Mouse (Mus musculus) spleen, adult 2 months (tissue): ENCODE measurements at regions not wholly inside any gene's neighbourhood (a gene's known extent, or its start where the extent isn't known, plus 50 kb on each side); places are given as distances from the start of the nearest gene placed in this dataset.

ENCODE experiments used
- DNase-seq, 2 experiments: peaks; one replicate each; pipeline versions ENCODE4 v3.0.0 to v3.0.0-alpha.2; 2012 to 2021; ENCODE audit warnings: low spot score in 2 of 2, low read depth in 1 of 2
- H3K27ac ChIP-seq: fragments of 200-500 bp; 2 replicates; pipeline ENCODE4 v1.5.1; 2012; ENCODE audit warnings: low read length, inconsistent platforms; ENCODE audit not compliant: insufficient read depth
- H3K27me3 ChIP-seq: fragments of 200-500 bp; 2 replicates; pipeline ENCODE4 v1.6.1; 2012; ENCODE audit warnings: mild to moderate bottlenecking, moderate library complexity, low read length, inconsistent platforms; ENCODE audit not compliant: control insufficient read depth, insufficient read depth
- H3K36me3 ChIP-seq: fragments of 200-500 bp; 2 replicates; pipeline ENCODE4 v1.6.1; 2012; ENCODE audit warnings: mild to moderate bottlenecking, low read length, inconsistent platforms; ENCODE audit not compliant: control insufficient read depth, insufficient read depth
- H3K4me1 ChIP-seq: fragments of 200-500 bp; 2 replicates; pipeline ENCODE4 v1.6.1; 2011; ENCODE audit warnings: inconsistent platforms; ENCODE audit not compliant: control insufficient read depth, insufficient read depth, insufficient read length
- H3K4me3 ChIP-seq: fragments of 200-500 bp; 2 replicates; pipeline ENCODE4 v1.5.1; 2011; ENCODE audit warnings: mild to moderate bottlenecking, inconsistent platforms; ENCODE audit not compliant: insufficient read depth, insufficient read length; ENCODE audit errors: extremely low read depth
- CTCF ChIP-seq: fragments of 200-500 bp; IDR thresholded peaks from 2 replicates; pipeline ENCODE4 v1.5.1; 2011; ENCODE audit warnings: mild to moderate bottlenecking, inconsistent platforms; ENCODE audit not compliant: insufficient read depth, insufficient read length, insufficient replicate concordance; ENCODE audit errors: extremely low read depth
- POLR2A ChIP-seq: fragments of 200-500 bp; IDR thresholded peaks from 2 replicates; pipeline ENCODE4 v1.6.1; 2011; ENCODE audit warnings: low read depth, low read length, inconsistent platforms
- WGBS: fragments of 180-500 bp; shearing (Covaris S2); methylation state at CpG from one replicate; pipeline ENCODE4 v1.1.7; 2018; 5-methylcytosine and 5-hydroxymethylcytosine counted together

- WGBS, result 41% methylated on average over 8 of the region's 8 CpGs
- Histone ChIP-seq H3K36me3 (no peaks in the 10 kb centered on the region), H3K27ac (no peak overlapping the region), H3K4me3 (no peak overlapping the region), H3K4me1 (no peaks in the 10 kb centered on the region), H3K27me3 (no peaks in the 10 kb centered on the region)
- TF ChIP-seq CTCF (no peak), POLR2A (no peak)
- DNase-seq, result no peak
These were observed 387.0 kb upstream of the Trpc7 start for GRCm38 (mm10) chr13:57282816-57283215.

GRCm38 (mm10) chr13:57281941-57282710, 386.3 kb upstream of the Trpc7 start:
- Histone ChIP-seq H3K36me3 (no peaks in the 10 kb centered on the region), H3K27me3 (no peaks in the 10 kb centered on the region), H3K4me1 (no peaks in the 10 kb centered on the region), H3K27ac (no peak overlapping the region), H3K4me3 (no peak overlapping the region)
- 63% methylated on average over 24 of the region's 24 CpGs for WGBS
- no peak for DNase-seq
- TF ChIP-seq POLR2A, result no peak
- TF ChIP-seq CTCF, result no peak

GRCm38 (mm10) chr13:57281504-57281903, 385.7 kb upstream of the Trpc7 start:
- Histone ChIP-seq H3K4me3 (no peak overlapping the region), H3K27ac (no peak overlapping the region), H3K27me3 (no peaks in the 10 kb centered on the region), H3K36me3 (no peaks in the 10 kb centered on the region), H3K4me1 (no peaks in the 10 kb centered on the region)
- DNase-seq, result no peak
- 46% methylated on average over 3 of the region's 3 CpGs for WGBS
- TF ChIP-seq CTCF (no peak), POLR2A (no peak)

GRCm38 (mm10) chr13:57278580-57278979, 382.8 kb upstream of the Trpc7 start:
- TF ChIP-seq CTCF, result no peak
- no peak for TF ChIP-seq POLR2A
- no peak for DNase-seq
- H3K4me3 ChIP-seq, result no peak overlapping the region
- no peaks in the 10 kb centered on the region for H3K4me1 ChIP-seq
- WGBS, result 10% methylated on average over 2 of the region's 2 CpGs
- H3K27ac ChIP-seq, result no peak overlapping the region
- H3K36me3 ChIP-seq, result no peaks in the 10 kb centered on the region
- H3K27me3 ChIP-seq, result no peaks in the 10 kb centered on the region

- WGBS, result 49% methylated on average over 4 of the region's 4 CpGs
- no peak overlapping the region for H3K4me3 ChIP-seq
- no peak for DNase-seq
- no peak overlapping the region for H3K27ac ChIP-seq
- H3K27me3 ChIP-seq, result no peaks in the 10 kb centered on the region
- no peaks in the 10 kb centered on the region for H3K36me3 ChIP-seq
- H3K4me1 ChIP-seq, result no peaks in the 10 kb centered on the region
- TF ChIP-seq POLR2A (no peak), CTCF (no peak)
These were observed 381.3 kb upstream of the Trpc7 start for GRCm38 (mm10) chr13:57277076-57277475.

- H3K4me1 ChIP-seq, result no peaks in the 10 kb centered on the region
- no peak for DNase-seq
- H3K4me3 ChIP-seq, result no peak overlapping the region
- no peak for TF ChIP-seq CTCF
- TF ChIP-seq POLR2A, result no peak
- H3K27me3 ChIP-seq, result no peaks in the 10 kb centered on the region
- 82% methylated on average over 11 of the region's 11 CpGs for WGBS
- H3K36me3 ChIP-seq, result no peaks in the 10 kb centered on the region
- no peak overlapping the region for H3K27ac ChIP-seq
These were observed 380.1 kb upstream of the Trpc7 start for GRCm38 (mm10) chr13:57275871-57276270.

GRCm38 (mm10) chr13:57273593-57273992, 377.8 kb upstream of the Trpc7 start:
- WGBS, result 53% methylated on average over 3 of the region's 3 CpGs
- H3K4me3 ChIP-seq, result no peak overlapping the region
- DNase-seq, result no peak
- no peak for TF ChIP-seq CTCF
- TF ChIP-seq POLR2A, result no peak
- no peak overlapping the region for H3K27ac ChIP-seq
- no peaks in the 10 kb centered on the region for H3K4me1 ChIP-seq
- H3K36me3 ChIP-seq, result no peaks in the 10 kb centered on the region
- H3K27me3 ChIP-seq, result no peaks in the 10 kb centered on the region

- Histone ChIP-seq H3K4me3 (no peak overlapping the region), H3K27ac (no peak overlapping the region), H3K4me1 (no peaks in the 10 kb centered on the region), H3K36me3 (no peaks in the 10 kb centered on the region), H3K27me3 (no peaks in the 10 kb centered on the region)
- TF ChIP-seq CTCF, result peak; percentile 34; the same call in 1 of the 2 replicates
- no peak for TF ChIP-seq POLR2A
- WGBS, result 15% methylated on average over 8 of the region's 8 CpGs
- DNase-seq, result no peak
These were observed 373.8 kb upstream of the Trpc7 start for GRCm38 (mm10) chr13:57269614-57270013.
